Mouse (Mus musculus): ENCODE measurements at regions not wholly inside any gene's neighbourhood (a gene's known extent, or its start where the extent isn't known, plus 50 kb on each side); places are given as distances from the start of the nearest gene placed in this dataset.

GRCm38 (mm10) chr3:130818467-130819030 is 88.4 kb upstream of the Rpl34 start:
- ChIA-PET POLR2A (interaction anchor here in 3 of 4 experiments (0.6 to 1.5 kb wide), 8 partner anchors 12 to 109 kb away, joined by 3 to 4 read pairs (median 4); partner anchors contain the start of gene Ostc (in 1 of the 3)), CTCF (interaction anchor here (0.5 to 2.8 kb wide), 44 partner anchors 9 to 1271 kb away, joined by 3 to 27 read pairs (median 4); partner anchors contain the start of gene Hadh (in 1 of the 4))

DNA sequence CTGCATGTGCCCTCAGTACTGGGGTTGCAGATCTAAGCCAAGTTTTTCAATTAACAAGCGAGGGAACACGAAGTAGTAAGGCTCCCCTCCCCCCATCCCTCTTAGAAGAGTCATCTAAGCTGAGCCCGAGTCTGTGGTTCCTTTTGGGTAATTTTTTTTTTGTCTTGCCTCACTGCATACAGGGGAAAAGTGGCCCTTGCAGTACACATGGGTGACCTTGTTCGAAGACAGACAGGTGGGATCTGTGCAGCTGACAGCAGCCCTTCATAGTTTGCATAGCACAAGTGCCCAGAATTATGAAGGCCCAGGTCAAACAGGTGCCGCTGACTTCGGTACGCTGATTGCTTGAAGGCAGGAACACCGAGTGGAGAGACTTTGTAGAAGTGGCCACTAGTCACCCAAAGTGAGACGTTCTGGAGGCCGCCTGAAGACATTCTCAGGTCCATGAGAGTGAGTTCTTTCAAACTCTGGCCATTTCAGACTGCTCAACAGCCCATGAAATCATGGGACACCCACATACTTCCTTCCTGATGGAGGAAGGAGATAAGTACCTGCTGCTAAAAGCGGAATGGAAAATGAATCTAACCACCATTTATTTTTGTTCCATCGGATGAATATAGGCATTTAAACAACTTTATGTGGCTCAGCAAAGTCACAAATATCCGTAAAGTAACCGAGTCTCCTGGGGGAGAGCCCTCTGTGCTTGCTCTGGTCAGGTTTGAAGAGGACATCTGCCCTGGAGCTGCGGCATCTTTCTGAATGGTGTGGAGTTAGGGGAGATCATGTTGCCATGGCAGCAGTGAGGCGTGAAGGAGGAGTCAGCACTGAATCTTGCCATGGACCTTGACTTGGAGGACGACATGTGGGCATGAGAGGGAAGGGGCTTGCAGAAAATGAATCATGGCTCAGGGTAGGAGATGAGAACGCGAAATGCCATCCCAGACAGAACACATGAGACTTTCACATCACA is 79.8 kb upstream of the Rpl34 start:
- CTCF ChIA-PET: interaction anchor here in 1 of 4 experiments (0.5 kb wide), 1 partner anchor 156 kb away, joined by 3 read pairs; no protein-coding TSS in a partner anchor
- POLR2A ChIA-PET: interaction anchor here in 1 of 4 experiments (1.2 kb wide), 1 partner anchor 15 kb away, joined by 3 read pairs; no protein-coding TSS in a partner anchor

- CTCF ChIA-PET: interaction anchor here in 1 of 4 experiments (1.1 kb wide), 1 partner anchor 11 kb away, joined by 3 read pairs; no protein-coding TSS in a partner anchor
- POLR2A ChIA-PET: no interaction called here
Observed at GRCm38 (mm10) chr3:130805345-130805744, 75.1 kb upstream of the Rpl34 start.

DNA sequence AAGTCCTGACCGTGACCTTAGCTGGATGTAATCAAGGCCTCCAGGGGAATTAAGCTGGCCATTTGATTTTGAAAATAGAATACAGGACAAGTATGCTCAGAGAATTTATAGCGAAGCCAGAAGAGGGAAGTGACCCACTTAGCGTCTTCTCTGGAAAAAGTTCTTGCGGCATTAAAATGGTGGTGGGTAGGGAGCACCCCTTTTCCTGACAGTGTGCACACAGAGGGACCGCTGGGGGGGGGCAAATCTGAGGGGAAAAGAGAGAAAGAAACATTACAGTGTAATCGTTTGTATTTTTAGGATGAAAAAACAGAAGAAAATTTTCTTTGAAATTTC is 74.1 kb upstream of the Rpl34 start:
- CTCF ChIA-PET: interaction anchor here in 2 of 4 experiments (0.6 to 0.7 kb wide), 2 partner anchors 14 to 111 kb away, joined by 3 to 14 read pairs; no protein-coding TSS in a partner anchor
- POLR2A ChIA-PET: interaction anchor here in 1 of 4 experiments (0.7 kb wide), 1 partner anchor 426 kb away, joined by 3 read pairs; no protein-coding TSS in a partner anchor

- ChIA-PET CTCF (interaction anchor here in 3 of 4 experiments (0.6 to 2.4 kb wide), 4 partner anchors 15 to 111 kb away, joined by 3 to 14 read pairs (median 5); no protein-coding TSS in a partner anchor), POLR2A (interaction anchor here in 2 of 4 experiments (0.6 to 0.7 kb wide), 3 partner anchors 424 to 530 kb away, joined by 3 read pairs; no protein-coding TSS in a partner anchor)
Observed at GRCm38 (mm10) chr3:130803591-130804326, 73.6 kb upstream of the Rpl34 start.

GRCm38 (mm10) chr3:130800016-130800415 is 69.8 kb upstream of the Rpl34 start:
- POLR2A ChIA-PET: no interaction called here
- CTCF ChIA-PET: interaction anchor here in 1 of 4 experiments (0.9 kb wide), 1 partner anchor 19 kb away, joined by 3 read pairs; no protein-coding TSS in a partner anchor

GRCm38 (mm10) chr3:130797956-130798355 is 67.8 kb upstream of the Rpl34 start:
- CTCF ChIA-PET: interaction anchor here in 2 of 4 experiments (1.1 to 1.7 kb wide), 3 partner anchors 20 to 440 kb away, joined by 3 to 6 read pairs (median 5); no protein-coding TSS in a partner anchor
- POLR2A ChIA-PET: interaction anchor here in 2 of 4 experiments (1.0 to 1.6 kb wide), 10 partner anchors 9 to 88 kb away, joined by 3 to 7 read pairs (median 3); partner anchors contain the start of gene Ostc (in 2 of the 2)

- POLR2A ChIA-PET: interaction anchor here in 2 of 4 experiments (0.9 to 1.6 kb wide), 3 partner anchors 23 to 408 kb away, joined by 3 read pairs; no protein-coding TSS in a partner anchor
- CTCF ChIA-PET: interaction anchor here in 1 of 4 experiments (0.6 kb wide), 1 partner anchor 276 kb away, joined by 5 read pairs; no protein-coding TSS in a partner anchor
Observed at GRCm38 (mm10) chr3:130796531-130796930, 66.3 kb upstream of the Rpl34 start.

DNA sequence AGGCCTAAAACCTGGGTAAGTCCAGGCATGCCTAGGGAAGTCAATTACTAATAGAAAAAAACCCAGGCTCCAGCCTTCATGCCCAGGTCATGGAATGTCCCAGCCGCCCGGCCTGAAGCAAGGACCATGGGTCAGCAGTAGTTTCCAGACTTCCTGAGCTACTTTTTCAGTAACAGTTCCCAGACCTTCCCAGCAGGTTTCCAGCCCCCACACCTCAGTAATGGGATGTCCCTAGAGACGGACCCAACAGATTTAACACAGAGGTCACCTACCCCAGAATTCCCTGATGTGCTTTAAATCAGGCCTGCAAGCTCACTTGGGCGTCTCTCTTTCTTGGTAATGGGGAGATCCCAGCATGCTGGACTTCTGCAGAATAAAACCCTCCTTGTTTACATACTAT is 65.2 kb upstream of the Rpl34 start:
- CTCF ChIA-PET: interaction anchor here in 2 of 4 experiments (1.2 to 1.3 kb wide), 2 partner anchors 34 to 86 kb away, joined by 3 to 4 read pairs; partner anchors contain the start of gene Ostc (in 1 of the 2)
- POLR2A ChIA-PET: interaction anchor here in 1 of 4 experiments (1.4 to 2.0 kb wide), 2 partner anchors 22 to 66 kb away, joined by 3 to 9 read pairs; no protein-coding TSS in a partner anchor

DNA sequence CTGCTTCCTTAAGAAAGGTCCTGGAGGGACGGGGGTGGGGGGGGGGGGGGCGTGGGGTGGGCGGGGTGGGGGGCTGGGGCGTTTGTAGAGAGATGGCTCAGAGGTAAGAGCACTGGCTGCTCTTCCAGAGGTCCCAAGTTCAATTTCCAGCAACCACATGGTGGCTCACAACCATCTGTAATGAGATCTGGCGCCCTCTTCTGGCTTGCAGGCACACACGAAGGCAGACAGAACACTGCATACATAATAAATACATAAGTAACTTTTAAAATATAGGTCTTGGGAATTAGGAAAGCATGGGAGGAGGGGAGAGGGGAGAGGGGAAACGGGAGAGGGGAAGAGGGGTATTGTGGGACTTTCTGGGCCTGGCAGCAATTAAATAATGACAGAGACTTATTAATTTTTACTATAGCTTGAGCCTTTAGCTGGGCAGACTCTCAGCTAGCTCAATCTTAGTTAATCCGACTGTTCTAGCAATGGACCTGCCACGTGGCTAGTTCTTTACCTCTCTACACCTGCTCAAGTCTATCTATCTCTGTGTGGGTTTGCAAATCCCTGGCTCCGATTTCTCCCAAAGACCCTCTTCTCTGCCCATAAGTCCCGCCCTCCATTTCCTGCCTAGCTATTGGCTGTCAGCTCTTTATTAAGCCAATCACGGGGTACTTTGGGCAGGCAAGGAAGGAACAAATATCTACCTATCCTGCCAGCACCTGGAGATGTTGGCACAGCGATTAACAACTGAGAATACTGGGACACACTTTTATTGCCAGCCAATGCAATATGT is 64.1 kb upstream of the Rpl34 start:
- ChIA-PET CTCF (interaction anchor here (0.6 to 1.3 kb wide), 11 partner anchors 11 to 434 kb away, joined by 3 to 7 read pairs (median 3); partner anchors contain the start of gene Ostc (in 1 of the 4)), POLR2A (interaction anchor here in 3 of 4 experiments (0.5 to 2.0 kb wide), 12 partner anchors 15 to 767 kb away, joined by 3 to 9 read pairs (median 4); partner anchors contain the start of gene Hadh (in 1 of the 3))

DNA sequence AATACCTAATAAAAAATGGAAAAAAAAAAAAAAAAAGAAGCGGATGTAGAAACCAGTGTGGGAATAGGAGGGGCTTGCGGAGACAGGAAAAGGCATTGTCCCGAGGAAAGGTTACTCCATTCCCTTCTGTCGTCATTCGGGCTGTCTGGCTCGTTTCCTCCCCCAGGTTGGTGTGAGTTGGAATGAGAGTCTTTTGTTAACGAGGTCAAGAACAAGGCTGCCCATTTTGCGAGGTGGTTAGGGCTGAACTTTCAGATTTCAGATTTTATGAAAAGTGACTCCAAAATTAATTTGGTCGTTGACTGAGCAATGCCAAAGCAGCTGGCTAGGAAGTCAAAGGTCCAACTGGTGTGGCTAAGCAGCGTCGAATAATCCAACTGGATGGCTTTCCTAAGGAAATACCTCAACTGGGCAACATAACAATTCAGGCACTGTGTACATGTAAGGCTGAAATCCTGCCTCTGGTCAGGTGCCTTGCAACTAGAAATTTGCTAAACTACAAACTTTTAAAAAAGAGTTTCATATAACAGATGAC is 50.6 kb upstream of the Rpl34 start:
- ChIA-PET POLR2A (interaction anchor here in 1 of 4 experiments (0.6 kb wide), 1 partner anchor 52 kb away, joined by 3 read pairs; no protein-coding TSS in a partner anchor), CTCF (no interaction called here)

Data from embryonic stem cell, embryonic (primary cell).